Mouse (Mus musculus): Measurements from ENCODE around the gene Prss33.

Gene Prss33

DNA sequence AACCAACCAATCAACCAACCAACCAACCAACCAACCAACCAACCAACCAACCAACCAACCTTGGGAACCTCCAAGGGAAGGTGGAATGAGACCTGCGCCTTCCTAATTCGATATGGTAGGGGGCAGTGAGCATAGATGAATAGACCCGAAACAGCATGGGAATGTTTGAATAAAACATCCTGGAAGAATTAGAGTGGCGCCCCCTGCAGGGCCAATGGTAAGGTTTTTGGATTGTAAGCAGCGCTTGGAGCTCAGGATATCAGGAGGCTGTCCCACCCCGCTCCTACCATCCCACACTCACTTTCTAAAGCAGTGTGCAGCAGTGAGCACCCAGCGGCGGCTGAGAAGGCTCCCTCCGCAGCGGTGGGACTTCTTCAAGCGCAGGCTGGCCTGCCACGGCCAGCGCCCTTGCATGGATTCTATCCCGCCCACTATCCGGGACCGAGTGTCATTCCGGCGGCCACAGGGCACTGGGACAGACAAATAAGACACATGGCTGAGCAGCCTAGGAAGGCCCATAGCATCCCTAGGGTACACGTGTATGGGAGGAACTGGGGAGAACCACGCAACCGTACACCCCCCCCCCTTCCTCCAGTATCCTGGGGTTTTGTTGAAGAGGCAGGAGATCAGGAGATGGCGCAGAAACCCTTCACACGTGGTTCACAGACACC is 7.4 kb upstream of the Prss33 start:
- no peak for TF ChIP-seq GATA4 (IDR thresholded peaks at IDR 0.05; ENCODE audit: insufficient replicate concordance, low read length)

DNA sequence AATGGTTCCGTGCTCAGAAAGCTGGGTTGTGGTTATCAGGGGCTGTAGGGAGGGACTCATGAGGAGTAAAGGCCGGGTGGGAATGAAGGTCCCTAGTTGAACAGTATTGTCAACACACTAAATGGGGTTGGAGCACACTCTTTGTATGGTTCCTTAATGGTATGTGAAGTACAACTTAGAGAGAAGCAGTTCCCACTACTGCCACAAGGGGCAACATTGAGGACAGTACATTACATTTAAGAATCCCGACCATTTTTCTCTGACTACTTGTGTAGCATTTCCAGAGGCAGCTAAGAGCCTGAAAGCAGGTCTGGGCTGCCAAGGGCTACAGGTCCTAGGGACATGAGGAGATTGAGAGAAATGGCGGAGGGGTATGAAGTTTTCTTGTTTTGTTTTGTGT is 5.3 kb upstream of the Prss33 start:
- TF ChIP-seq GATA4 (IDR thresholded peaks at IDR 0.05; ENCODE audit: insufficient replicate concordance, low read length): no peak

DNA sequence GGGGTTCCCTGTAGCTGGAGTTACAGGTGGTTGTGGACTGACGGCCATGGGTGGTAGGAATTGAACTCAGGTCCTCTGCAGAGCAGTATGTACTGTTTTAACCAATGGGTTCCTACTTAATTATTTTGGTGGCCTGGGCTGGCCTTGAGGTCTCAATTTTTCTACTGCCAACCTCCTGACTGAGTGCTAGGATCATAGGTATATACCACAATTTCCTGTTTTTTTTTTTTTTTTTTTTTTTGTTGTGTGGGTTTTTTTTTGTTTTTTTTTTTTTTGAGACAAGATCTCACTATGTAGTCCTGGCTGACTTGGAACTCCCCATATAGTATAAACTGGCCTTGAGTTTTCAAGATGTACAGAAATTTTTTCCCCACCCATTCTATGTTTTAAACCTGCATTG is 4.7 kb downstream of the Prss33 start:
- no peak for TF ChIP-seq GATA4 (IDR thresholded peaks at IDR 0.05; ENCODE audit: insufficient replicate concordance, low read length)

DNA sequence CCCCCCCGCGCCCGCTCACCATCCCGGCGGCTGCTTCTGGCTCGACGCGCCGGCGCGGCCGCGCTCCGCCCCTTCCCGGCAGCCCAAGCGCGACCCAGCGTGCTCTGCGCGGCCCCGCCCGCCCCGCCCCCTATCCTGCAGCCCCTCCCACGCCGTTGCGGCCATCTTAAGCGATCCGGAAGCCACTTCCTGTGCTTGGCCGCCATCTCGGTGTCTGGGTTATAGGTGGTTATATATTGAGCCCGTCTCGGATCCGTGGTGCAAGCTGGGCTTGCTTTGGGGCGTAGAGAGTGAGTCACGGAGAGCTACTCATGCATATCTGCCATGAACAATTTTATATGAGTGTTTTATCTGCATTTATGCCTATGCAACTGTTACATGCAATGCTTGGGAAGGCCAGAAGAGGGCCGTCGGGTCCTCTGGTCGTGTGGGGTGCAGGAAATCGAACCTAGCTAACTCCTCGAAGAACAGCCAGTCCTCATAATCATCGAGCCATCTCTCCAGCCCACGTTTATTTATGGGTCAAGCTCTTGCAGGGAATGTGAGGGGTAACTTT is 6.7 kb downstream of the Prss33 start, which contains the start of gene Elob:
Gene Elob, minus strand, starts transcription at position 73 of the 556 bp plus-strand sequence.
- TF ChIP-seq GATA4 (IDR thresholded peaks at IDR 0.05; ENCODE audit: insufficient replicate concordance, low read length): no peak; the same call in 1 of the 2 replicates

DNA sequence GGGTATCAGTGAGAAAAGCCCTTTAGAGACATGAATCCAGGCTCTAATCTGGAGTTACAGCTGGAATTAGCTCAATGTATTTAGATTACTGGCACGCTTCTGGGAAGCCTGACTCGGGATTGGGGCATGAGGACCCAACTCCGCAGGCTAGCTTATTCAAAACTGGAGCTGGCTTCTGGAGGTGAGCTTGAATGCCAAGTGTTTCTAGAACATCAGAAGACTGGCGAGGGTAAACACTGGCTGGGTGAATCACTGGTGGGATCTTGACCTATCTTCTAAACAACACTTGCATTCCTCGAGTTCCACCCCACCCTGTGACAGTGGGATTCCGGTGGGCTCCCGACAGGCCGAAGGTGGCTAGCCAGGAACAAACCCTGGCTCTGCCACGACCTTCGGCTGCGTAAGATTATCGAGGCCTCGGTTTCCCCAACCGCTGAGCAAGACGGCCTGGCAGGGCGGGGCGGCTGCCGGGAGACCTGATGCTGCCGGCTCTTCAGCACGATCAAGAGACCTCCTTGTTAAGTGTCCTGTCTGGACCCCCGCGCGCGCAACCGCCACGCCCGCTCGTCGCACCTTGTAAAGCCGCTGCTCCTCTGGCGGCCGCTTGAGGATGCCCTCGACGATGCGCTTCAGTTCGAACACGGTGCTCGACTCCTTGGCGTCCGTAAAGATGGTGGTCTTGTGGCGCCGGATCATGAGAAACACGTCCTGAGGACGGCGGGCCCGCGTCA is 7.4 kb downstream of the Prss33 start:
- TF ChIP-seq GATA4 (IDR thresholded peaks at IDR 0.05; ENCODE audit: insufficient replicate concordance, low read length): no peak

DNA sequence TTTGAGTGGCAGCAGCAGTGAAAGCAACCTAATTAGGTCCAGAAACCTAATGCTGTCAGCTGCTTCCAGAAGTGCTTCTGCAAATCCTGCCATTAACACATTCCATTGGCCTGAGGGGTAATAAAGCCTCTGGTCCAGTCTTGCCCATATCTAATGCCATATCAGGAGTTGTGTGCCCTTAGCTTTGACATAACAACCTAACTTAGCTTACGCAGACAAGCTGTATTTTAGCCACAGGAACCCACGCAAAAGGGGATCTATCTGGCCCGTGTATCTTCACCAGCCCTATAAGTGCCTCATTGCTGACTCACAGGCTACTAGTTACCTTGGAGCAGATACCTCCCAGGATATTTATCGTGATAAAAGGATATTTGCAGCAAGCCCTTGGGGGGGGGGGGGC is 10.3 kb downstream of the Prss33 start:
- TF ChIP-seq GATA4 (IDR thresholded peaks at IDR 0.05; ENCODE audit: insufficient replicate concordance, low read length): no peak

DNA sequence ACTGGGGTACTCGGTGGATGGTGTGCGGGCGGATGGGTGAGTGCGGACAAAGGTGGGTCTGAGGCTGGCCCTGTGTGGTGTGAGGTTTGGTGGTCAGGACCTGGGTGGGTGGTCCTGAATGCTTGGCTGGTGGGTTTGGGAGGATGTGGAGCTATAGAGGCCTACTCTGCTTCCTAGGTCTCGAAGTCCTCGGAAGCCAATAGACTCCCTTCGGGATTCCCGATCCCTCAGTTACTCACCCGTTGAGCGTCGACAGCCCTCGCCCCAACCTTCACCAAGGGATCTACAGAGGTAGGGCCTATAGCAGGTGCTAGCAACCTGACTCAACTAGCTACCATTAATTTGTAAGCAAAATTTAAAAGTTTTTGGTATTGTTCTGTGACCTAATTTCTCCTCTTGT is 12.2 kb downstream of the Prss33 start:
- no peak for TF ChIP-seq GATA4 (IDR thresholded peaks at IDR 0.05; ENCODE audit: insufficient replicate concordance, low read length)

DNA sequence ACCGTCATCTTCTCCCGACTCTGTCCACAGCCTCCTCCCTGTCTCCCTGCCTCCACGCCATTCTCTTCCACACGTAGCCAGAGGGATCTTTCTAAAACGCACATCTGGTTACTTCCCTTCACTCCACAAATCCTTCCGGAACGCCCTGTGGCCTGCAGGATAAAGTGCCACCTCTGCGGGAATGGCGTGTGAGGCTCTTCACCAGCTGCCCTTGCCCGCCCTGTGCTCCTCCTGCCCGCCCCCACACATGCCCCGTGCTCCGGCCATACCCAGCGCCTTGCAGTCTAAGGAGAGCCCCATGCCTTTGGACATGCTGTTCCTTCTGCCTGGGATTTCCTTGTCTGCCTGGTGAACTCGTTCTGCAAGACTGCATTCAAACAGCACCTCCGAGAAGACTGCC is 12.8 kb downstream of the Prss33 start:
- no peak for TF ChIP-seq GATA4 (IDR thresholded peaks at IDR 0.05; ENCODE audit: insufficient replicate concordance, low read length)

DNA sequence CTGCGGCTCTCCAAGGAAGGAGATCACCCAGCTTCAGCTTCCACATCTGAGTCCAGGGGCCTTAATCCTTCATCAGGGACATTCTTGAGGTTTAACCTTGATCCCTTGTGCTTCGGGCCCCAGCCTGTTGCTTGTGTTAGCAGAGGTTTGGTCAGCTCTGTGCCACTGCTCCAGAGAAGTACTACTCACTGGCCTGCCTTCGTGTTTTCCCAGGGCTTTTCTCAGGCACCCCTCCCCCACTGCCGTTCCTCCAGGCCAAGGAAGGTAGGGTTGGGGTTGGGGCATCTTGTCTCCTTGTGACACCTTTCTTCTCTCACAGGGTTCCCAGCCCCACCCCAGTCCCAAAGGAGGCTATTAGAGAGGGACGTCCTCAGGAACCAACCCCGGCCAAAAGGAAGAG is 13.8 kb downstream of the Prss33 start:
- no peak for TF ChIP-seq GATA4 (IDR thresholded peaks at IDR 0.05; ENCODE audit: insufficient replicate concordance, low read length)

DNA sequence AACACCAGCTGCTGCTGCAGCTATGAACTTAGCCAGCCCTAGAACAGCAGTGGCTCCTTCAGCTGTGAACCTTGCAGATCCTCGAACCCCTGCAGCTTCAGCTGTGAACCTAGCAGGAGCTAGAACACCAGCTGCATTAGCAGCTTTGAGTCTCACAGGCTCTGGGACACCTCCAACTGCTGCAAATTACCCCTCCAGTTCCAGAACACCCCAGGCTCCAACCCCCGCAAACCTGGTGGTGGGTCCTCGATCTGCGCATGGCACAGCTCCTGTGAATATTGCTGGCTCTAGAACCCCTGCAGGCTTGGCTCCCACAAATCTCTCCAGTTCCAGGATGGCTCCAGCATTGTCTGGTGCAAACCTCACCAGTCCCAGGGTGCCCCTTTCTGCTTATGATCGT is 15.1 kb downstream of the Prss33 start:
- TF ChIP-seq GATA4 (IDR thresholded peaks at IDR 0.05; ENCODE audit: insufficient replicate concordance, low read length): no peak

DNA sequence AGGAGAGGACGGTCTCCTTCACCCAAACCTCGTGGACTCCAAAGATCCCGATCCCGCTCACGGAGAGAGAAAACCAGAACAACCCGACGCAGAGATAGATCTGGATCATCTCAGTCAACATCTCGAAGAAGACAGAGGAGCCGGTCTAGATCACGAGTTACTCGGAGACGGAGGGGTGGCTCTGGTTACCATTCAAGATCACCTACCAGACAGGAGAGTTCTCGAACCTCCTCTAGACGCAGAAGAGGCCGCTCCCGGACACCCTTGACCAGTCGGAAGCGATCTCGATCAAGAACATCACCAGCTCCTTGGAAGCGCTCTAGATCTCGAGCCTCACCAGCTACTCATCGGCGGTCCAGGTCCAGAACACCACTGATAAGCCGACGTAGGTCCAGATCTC is 16.6 kb downstream of the Prss33 start:
- no peak for TF ChIP-seq GATA4 (IDR thresholded peaks at IDR 0.05; ENCODE audit: insufficient replicate concordance, low read length)

DNA sequence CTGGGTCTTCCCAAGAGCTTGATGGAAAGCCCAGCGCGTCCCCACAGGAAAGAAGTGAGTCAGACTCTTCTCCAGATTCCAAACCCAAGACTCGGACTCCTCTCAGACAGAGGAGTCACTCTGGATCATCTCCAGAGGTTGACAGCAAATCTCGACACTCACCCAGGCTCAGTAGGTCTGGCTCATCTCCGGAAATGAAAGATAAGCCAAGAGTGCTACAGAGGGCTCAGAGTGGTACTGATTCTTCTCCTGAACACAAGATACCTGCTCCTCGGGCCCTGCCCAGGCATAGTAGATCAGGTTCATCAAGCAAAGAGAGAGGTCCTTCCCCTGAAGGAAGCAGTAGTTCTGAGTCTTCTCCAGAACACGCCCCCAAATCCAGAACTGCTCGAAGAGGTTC is 17.3 kb downstream of the Prss33 start:
- TF ChIP-seq GATA4 (IDR thresholded peaks at IDR 0.05; ENCODE audit: insufficient replicate concordance, low read length): no peak

DNA sequence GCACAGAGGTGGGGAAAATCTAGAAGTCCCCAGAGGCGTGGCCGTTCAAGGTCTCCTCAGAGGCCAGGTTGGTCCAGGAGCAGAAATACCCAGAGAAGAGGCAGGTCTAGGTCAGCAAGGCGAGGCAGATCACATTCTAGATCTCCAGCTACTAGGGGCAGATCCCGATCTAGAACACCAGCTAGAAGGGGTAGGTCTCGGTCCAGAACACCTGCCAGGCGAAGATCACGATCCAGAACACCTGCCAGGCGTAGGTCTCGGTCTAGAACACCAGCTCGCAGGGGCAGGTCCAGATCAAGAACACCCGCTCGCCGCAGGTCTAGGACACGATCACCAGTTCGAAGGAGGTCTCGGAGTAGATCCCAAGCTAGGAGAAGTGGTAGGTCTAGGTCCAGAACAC is 20.2 kb downstream of the Prss33 start:
- no peak for TF ChIP-seq GATA4 (IDR thresholded peaks at IDR 0.05; ENCODE audit: insufficient replicate concordance, low read length)

DNA sequence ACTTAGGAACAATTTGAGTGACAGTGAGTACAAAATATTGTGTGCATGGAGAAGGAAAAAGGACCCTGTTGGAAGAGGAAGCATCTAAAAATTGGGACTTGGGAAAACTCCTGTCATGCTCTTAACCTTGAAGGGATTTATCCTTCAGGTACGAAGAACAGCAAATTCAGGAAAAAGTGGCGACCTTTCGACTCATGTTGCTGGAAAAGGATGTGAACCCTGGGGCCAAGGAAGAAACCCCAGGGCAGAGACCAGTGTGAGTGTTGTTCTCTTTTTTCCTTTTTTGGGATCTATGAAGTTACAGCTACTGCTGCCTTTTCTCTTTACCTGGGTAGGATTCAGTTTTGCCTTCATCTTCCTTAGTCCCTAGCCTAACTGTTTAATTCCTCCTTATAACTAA is 27.9 kb downstream of the Prss33 start:
- TF ChIP-seq GATA4 (IDR thresholded peaks at IDR 0.05; ENCODE audit: insufficient replicate concordance, low read length): no peak

DNA sequence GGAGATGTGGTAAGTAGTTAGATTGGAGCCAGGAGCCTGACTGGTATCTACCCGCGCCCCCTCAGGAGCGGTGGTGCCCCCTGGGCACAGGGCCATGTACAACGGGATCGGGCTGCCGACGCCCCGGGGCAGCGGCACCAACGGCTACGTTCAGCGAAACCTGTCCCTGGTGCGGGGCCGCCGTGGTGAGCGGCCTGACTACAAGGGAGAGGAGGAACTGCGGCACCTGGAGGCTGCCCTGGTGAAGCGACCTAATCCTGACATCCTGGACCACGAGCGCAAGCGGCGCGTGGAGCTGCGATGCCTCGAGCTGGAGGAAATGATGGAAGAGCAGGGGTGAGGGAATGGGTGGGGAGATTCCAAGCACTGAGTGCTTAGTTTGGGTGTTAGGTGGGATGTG is 29.0 kb downstream of the Prss33 start:
- TF ChIP-seq GATA4 (IDR thresholded peaks at IDR 0.05; ENCODE audit: insufficient replicate concordance, low read length): no peak

DNA sequence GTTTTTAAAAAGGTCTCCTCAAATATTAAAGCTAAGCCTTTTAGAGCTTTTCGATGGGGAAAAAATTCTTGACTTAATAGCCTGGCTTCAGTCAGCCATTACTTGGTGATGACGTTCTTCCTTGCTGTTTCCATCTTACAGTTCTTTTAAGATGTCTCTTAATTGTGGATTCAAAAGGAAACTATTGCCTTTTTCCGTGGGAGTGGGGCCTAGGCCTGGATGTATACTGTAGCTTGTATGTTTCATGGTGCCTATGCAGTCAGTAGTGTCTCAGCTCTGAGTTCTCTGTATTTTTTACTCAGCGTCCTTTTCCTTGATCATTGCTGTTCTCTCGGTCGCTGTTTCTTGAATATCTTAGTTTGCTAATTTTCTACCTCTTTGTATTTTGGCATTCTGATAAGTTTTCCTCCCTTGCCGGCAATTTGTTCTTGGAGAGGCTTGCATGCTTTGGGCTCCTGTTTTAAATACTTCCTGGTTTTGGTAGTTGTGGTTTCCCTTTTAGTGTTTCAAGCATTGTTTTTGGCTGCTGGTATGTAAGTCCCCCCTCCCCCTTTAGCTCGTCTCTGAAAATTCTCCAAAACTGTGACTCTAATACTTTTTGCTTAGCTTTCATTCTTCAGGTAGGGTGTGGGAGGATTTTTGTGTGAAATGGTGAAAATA is 31.3 kb downstream of the Prss33 start:
- no peak for TF ChIP-seq GATA4 (IDR thresholded peaks at IDR 0.05; ENCODE audit: insufficient replicate concordance, low read length)
